Mouse (Mus musculus) hindbrain, postnatal 0 days (tissue): ENCODE measurements around the gene Olfr50. TPM values are rescaled to one million over a fixed set of nuclear protein-coding genes. Genes with fewer than 3 reads are reported as not detected.

Experiments
- ATAC-seq: fragments of 200-750 bp; cut with Nextera tagmentation; 2 replicates; pipeline ENCODE4 v1.8.0; 2017; ENCODE audit warnings: mild to moderate bottlenecking, moderate TSS enrichment, moderate library complexity
- DNase-seq: peaks from one replicate; pipeline ENCODE4 v3.0.0-alpha.2; 2015; ENCODE audit warnings: low spot score
- H3K27ac ChIP-seq: fragments of 300-500 bp; sonication (generic); 2 replicates; pipeline ENCODE4 v1.5.1; 2014; ENCODE audit warnings: mild to moderate bottlenecking
- H3K27me3 ChIP-seq: fragments of 300-500 bp; sonication (generic); 2 replicates; pipeline ENCODE4 v1.6.1; 2014; ENCODE audit warnings: low read length, mixed read lengths; ENCODE audit not compliant: insufficient read depth
- H3K36me3 ChIP-seq: fragments of 300-500 bp; sonication (generic); 2 replicates; pipeline ENCODE4 v1.6.1; 2014; ENCODE audit warnings: low read length, mixed read lengths; ENCODE audit not compliant: insufficient read depth
- H3K4me1 ChIP-seq: fragments of 300-500 bp; sonication (generic); 2 replicates; pipeline ENCODE4 v1.6.1; 2014; ENCODE audit warnings: antibody characterized with exemption, low read length, mixed read lengths; ENCODE audit not compliant: insufficient read depth
- H3K4me2 ChIP-seq: fragments of 300-500 bp; sonication (generic); 2 replicates; pipeline ENCODE4 v1.6.1; 2014; ENCODE audit warnings: low read depth, mild to moderate bottlenecking, low read length, moderate library complexity, mixed read lengths
- H3K4me3 ChIP-seq: fragments of 300-500 bp; sonication (generic); 2 replicates; pipeline ENCODE4 v1.5.1; 2014; ENCODE audit warnings: low read length
- H3K9ac ChIP-seq: fragments of 300-500 bp; sonication (generic); replicated peaks from 2 replicates; pipeline ENCODE4 v1.6.1; 2014; ENCODE audit warnings: mild to moderate bottlenecking, low read length, moderate library complexity, mixed read lengths
- H3K9me3 ChIP-seq: fragments of 300-500 bp; sonication (generic); 2 replicates; pipeline ENCODE4 v1.6.1; 2016; ENCODE audit warnings: low read length, mixed read lengths
- CTCF ChIP-seq: IDR thresholded peaks from 2 replicates; pipeline ENCODE4 v1.5.1; 2016; ENCODE audit warnings: antibody characterized with exemption, control low read depth, low read depth
- WGBS: fragments of 180-500 bp; shearing (Covaris S2); extraction: QIAGEN DNeasy Blood & Tissue Kit; methylation state at CpG from one replicate; pipeline ENCODE4 v1.1.7; 2014; 5-methylcytosine and 5-hydroxymethylcytosine counted together
- polyA plus RNA-seq: library from polyadenylated mRNA; unstranded; fragments of >200 nt; fragmentation: Nextera tagmentation; extraction: Ambion mirVana; gene quantifications from 2 replicates; pipeline ENCODE4 v1.2.1, GENCODE M21; 2015
- total RNA-seq: library from RNA; depleted of rRNA; stranded (reverse); fragments of >200 nt; gene quantifications from 2 replicates; pipeline ENCODE4 v1.2.3, GENCODE M21; 2014; rRNA removed

Gene Olfr50
- total RNA-seq: not detected in 2 replicates
- polyA plus RNA-seq: not detected in 2 replicates

DNA sequence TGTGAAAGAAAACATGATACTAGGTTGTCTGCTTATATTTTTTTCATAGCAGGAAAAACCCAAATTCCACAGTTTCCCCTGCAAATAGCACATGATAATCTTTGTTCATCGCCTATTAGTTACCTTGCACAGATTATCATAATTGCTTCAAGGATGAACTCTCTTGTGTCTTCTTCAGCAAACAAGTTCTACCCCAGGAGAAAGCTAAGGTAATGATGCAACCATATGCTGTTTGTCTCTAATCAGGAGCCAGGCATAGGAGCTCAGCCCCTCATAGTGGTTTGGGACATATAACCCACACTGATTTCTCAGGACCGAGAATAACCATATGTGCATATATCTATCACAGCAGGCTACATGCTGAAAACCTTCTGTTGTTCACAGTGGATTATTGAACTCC is at the start of gene Olfr50:
Gene Olfr50 (plus strand): TSS at position 301 of the 400 bp plus-strand sequence.
- no peaks in the 10 kb centered on the region for H3K27me3 ChIP-seq
- no peak for ATAC-seq
- no peak for TF ChIP-seq CTCF

DNA sequence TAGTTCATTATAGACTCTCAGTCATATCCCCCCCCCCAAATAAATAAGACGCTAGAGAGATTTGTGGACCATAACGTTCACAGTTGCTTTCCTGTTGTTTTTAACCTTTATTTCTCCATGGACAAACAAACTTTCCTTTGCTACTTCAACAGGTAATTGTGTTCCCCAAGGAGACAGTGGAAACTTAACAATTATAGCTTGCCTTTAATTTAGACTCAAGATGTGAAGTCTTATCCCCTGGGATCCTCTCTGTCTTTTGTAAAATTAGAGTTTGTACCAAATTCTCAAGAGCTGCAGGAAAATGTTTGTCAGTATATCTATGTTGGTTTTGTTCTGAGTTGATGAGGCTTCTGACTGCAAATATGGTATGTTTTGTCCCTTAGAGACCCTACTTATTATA is 6.4 kb upstream of the Olfr50 start, which contains the start of gene Olfr348:
Gene Olfr348 (plus strand): TSS at position 301 of the 400 bp plus-strand sequence.
- ATAC-seq: no peak
- H3K4me2 ChIP-seq: no peak within 1 kb of the TSS
- no peaks in the 10 kb centered on the region for H3K27me3 ChIP-seq
- H3K27ac ChIP-seq: no peak within 1 kb of the TSS
- H3K36me3 ChIP-seq: no peaks in the 10 kb centered on the region
- 0 out of 2 replicates have a peak, but pooled peaks cover 4% of the 10 kb centered on the region for H3K9me3 ChIP-seq
- no peak within 1 kb of the TSS for H3K9ac ChIP-seq
- no peaks in the 10 kb centered on the region for H3K4me1 ChIP-seq
- TF ChIP-seq CTCF: no peak
- no peak within 1 kb of the TSS for H3K4me3 ChIP-seq
- no peak for DNase-seq
- WGBS: 68% methylated on average over 2 of the region's 2 CpGs

More for the DNA sequence above, at the start of gene Olfr50:
- Histone ChIP-seq H3K9ac (no peak within 1 kb of the TSS), H3K4me3 (no peak within 1 kb of the TSS), H3K4me1 (no peaks in the 10 kb centered on the region), H3K27ac (no peak within 1 kb of the TSS), H3K36me3 (no peaks in the 10 kb centered on the region), H3K9me3 (0 out of 2 replicates have a peak, but pooled peaks cover 8% of the 10 kb centered on the region), H3K4me2 (no peak within 1 kb of the TSS)
- DNase-seq: no peak
- WGBS: 90% methylated on average over 2 of the region's 2 CpGs

DNA sequence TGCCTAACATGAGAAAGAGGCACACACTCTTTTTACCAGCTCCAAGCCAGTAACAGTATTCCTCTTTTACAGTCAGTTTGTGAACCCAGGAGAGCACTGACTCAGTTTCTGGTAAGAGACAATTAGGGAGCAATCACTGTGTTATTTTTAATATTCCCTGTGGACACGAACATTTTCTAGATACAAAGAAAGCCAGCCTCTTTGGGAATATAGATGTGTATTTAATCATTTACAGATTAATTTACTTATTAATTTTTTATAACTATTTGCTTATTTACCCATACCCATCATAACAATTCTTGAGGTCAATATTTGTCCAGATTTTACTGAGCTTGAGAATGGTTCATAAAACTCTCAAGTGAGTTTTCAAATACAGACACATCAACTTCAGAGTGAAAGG is 26.6 kb downstream of the Olfr50 start, which contains the start of gene Olfr3:
Gene Olfr3 (minus strand): TSS at position 101 of the 400 bp plus-strand sequence.
- H3K4me2 ChIP-seq: no peak within 1 kb of the TSS
- no peak for ATAC-seq
- no peak for TF ChIP-seq CTCF

DNA sequence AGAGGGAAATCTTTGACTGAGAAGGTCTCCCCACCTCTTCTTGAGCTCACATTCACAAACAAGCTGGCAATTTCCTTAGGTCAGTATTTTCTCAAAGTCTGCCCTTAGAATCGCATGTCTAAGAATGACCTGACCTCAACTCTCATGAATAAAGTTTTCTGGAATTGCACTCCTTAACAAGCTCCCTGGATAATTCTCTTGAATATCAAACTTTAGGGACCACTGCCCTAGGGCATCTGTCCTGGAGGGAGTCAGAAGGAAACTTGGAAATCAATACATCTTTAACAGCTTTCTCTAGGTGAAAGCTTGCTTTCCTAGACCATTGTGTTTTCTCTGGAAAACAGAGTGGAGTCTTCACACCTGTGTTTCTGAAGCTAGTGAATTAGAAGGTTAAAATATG is 55.7 kb downstream of the Olfr50 start, which contains the start of gene Olfr350:
Gene Olfr350 (plus strand): TSS at position 301 of the 400 bp plus-strand sequence.
- peaks cover 15% of the 10 kb centered on the region for H3K9me3 ChIP-seq
- H3K9ac ChIP-seq: no peak within 1 kb of the TSS
- H3K27me3 ChIP-seq: no peaks in the 10 kb centered on the region
- ATAC-seq (no peak), DNase-seq (no peak)
- no peak within 1 kb of the TSS for H3K27ac ChIP-seq
- no peaks in the 10 kb centered on the region for H3K4me1 ChIP-seq
- H3K4me2 ChIP-seq: no peak within 1 kb of the TSS
- no peak for TF ChIP-seq CTCF
- H3K36me3 ChIP-seq: no peaks in the 10 kb centered on the region
- no peak within 1 kb of the TSS for H3K4me3 ChIP-seq
- whole genome bisulfite sequencing: 82% methylated on average over 1 of the region's 1 CpGs

More for the DNA sequence above, 26.6 kb downstream of the Olfr50 start, which contains the start of gene Olfr3:
- no peaks in the 10 kb centered on the region for H3K27me3 ChIP-seq
- 64% methylated on average over 1 of the region's 1 CpGs for WGBS
- no peak within 1 kb of the TSS for H3K9ac ChIP-seq
- no peak within 1 kb of the TSS for H3K4me3 ChIP-seq
- DNase-seq: no peak
- H3K36me3 ChIP-seq: no peaks in the 10 kb centered on the region
- H3K27ac ChIP-seq: no peak within 1 kb of the TSS
- no peaks in the 10 kb centered on the region for H3K4me1 ChIP-seq
- H3K9me3 ChIP-seq: peaks cover 22% of the 10 kb centered on the region; the same call in 1 of the 2 replicates

Other genes with a start within 250 kb of the Olfr50 start
- not detected in 2 replicates for gene Olfr344, start 223.9 kb upstream of the Olfr50 start, total RNA-seq
- gene Olfr344, start 223.9 kb upstream of the Olfr50 start, polyA plus RNA-seq: not detected in 2 replicates
- not detected in 2 replicates for gene Olfr345, start 150.5 kb upstream of the Olfr50 start, total RNA-seq
- not detected in 2 replicates for gene Olfr345, start 150.5 kb upstream of the Olfr50 start, polyA plus RNA-seq
- gene Olfr346, start 104.8 kb upstream of the Olfr50 start, total RNA-seq: not detected in 2 replicates
- not detected in 2 replicates for gene Olfr346, start 104.8 kb upstream of the Olfr50 start, polyA plus RNA-seq
- gene Olfr347, start 58.6 kb upstream of the Olfr50 start, total RNA-seq: not detected in 2 replicates
- gene Olfr347, start 58.6 kb upstream of the Olfr50 start, polyA plus RNA-seq: not detected in 2 replicates
- not detected in 2 replicates for gene Olfr348, start 6.3 kb upstream of the Olfr50 start, total RNA-seq
- not detected in 2 replicates for gene Olfr348, start 6.3 kb upstream of the Olfr50 start, polyA plus RNA-seq
- not detected in 2 replicates for gene Olfr3, start 26.5 kb downstream of the Olfr50 start, total RNA-seq
- not detected in 2 replicates for gene Olfr3, start 26.5 kb downstream of the Olfr50 start, polyA plus RNA-seq
- gene Olfr350, start 55.8 kb downstream of the Olfr50 start, total RNA-seq: not detected in 2 replicates
- gene Olfr350, start 55.8 kb downstream of the Olfr50 start, polyA plus RNA-seq: not detected in 2 replicates
- not detected in 2 replicates for gene Olfr351, start 72.1 kb downstream of the Olfr50 start, total RNA-seq
- gene Olfr351, start 72.1 kb downstream of the Olfr50 start, polyA plus RNA-seq: not detected in 2 replicates
- gene Olfr352, start 77.9 kb downstream of the Olfr50 start, total RNA-seq: not detected in 2 replicates
- gene Olfr352, start 77.9 kb downstream of the Olfr50 start, polyA plus RNA-seq: not detected in 2 replicates
- not detected in 2 replicates for gene Olfr353, start 102.4 kb downstream of the Olfr50 start, total RNA-seq
- gene Olfr353, start 102.4 kb downstream of the Olfr50 start, polyA plus RNA-seq: not detected in 2 replicates
- gene Olfr354, start 115.1 kb downstream of the Olfr50 start, total RNA-seq: not detected in 2 replicates
- gene Olfr354, start 115.1 kb downstream of the Olfr50 start, polyA plus RNA-seq: not detected in 2 replicates
- gene Olfr355, start 138.4 kb downstream of the Olfr50 start, total RNA-seq: not detected in 2 replicates
- gene Olfr355, start 138.4 kb downstream of the Olfr50 start, polyA plus RNA-seq: not detected in 2 replicates
- not detected in 2 replicates for gene Olfr356, start 146.6 kb downstream of the Olfr50 start, total RNA-seq
- gene Olfr356, start 146.6 kb downstream of the Olfr50 start, polyA plus RNA-seq: not detected in 2 replicates
- gene Olfr357, start 203.3 kb downstream of the Olfr50 start, total RNA-seq: not detected in 2 replicates
- not detected in 2 replicates for gene Olfr357, start 203.3 kb downstream of the Olfr50 start, polyA plus RNA-seq
- gene Olfr358, start 218.8 kb downstream of the Olfr50 start, total RNA-seq: not detected in 2 replicates
- not detected in 2 replicates for gene Olfr358, start 218.8 kb downstream of the Olfr50 start, polyA plus RNA-seq